Mouse (Mus musculus) B cell, adult 67 days (primary cell): ENCODE results near the gene Pafah1b3. TPM values are rescaled to one million over a fixed set of nuclear protein-coding genes. Genes with fewer than 3 reads are reported as not detected.

Experiments
- total RNA-seq, 2 experiments: library from RNA; stranded (reverse); gene quantifications; 4 replicates each; pipeline ENCODE4 v1.2.4; 2023

Pafah1b3 gene
- 10 to 100 TPM; 56.9 to 65.6 TPM for total RNA-seq

GRCm38 (mm10) chr7:25297454-25298325, at the start of gene Pafah1b3:
Gene Pafah1b3, minus strand, starts transcription at chr7:25297986.

GRCm38 (mm10) chr7:25316532-25317445, 19.0 kb upstream of the Pafah1b3 start, which contains the start of gene Megf8:
Gene Megf8, plus strand, starts transcription at chr7:25317164.

GRCm38 (mm10) chr7:25305956-25306613, 8.3 kb upstream of the Pafah1b3 start, which contains the start of gene Tmem145:
Gene Tmem145, plus strand, starts transcription at chr7:25306106.

GRCm38 (mm10) chr7:25301063-25301462, 3.3 kb upstream of the Pafah1b3 start, which contains the start of gene Prr19:
Gene Prr19, plus strand, starts transcription at chr7:25301411.

DNA sequence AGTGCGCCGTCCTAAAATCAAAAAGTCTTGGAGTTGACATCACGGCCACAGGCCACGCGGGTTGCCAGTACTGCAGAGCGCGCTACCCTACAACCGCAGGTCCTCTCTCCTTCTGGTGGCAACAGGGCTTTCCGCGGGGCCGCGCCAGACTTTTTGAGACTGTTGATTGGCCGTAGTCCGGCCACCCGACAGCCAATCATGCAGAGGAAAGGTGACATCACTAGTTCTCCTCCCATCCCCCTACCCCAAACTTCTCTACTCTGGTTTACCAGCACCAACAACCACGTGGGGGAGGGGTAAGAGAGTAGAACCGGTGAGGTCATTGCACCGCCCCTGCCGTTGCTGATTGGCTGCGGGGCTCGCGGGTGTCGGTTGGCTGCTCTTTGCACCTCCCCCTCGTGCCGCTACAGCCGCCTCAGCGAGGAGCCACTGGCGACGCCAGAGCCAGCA, 30.5 kb downstream of the Pafah1b3 start, which contains the start of gene Cic:
Gene Cic (plus strand): TSS at position 404 of the 450 bp plus-strand sequence.

DNA sequence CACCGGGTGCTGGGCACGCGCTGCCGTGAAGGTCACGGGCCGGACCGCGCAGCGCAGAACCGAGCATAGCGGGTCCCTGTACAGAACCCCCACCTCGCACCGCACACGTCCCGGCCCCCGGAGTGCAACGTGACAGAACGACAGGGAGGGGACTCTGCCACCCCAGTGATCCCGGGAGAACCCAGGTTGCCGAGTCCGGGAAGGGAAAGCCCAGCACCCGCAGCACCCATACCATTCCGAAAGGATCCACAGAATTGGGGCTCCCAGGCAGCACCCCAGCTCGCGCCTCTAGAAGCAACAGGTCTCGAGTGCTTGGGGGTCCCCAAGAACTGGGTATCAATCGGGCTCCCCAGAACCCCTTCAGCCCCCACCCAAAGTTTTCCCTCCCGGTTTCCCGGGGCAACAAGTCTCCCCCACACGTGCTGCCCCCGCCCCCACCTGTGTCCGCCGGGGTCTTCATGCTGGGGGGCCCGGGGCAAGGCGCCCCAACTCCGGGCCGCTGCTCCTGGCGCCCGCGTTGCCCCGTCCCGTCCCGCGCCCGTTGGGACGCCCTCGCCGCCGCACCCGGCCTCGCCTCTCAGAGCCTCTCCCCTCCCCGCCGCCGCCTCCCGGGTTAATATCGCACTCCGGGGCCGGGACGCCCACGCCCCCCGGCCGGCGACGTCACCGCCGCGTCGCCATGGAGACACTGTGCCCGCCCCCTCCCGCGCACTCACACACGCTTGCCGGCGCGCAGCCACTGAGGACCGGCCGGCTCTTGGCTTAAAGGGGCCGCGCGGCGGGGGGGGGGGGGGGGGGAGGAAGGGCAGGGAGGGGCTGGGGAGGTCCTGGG, 47.4 kb downstream of the Pafah1b3 start, which contains the start of gene Erf:
Gene Erf (minus strand): TSS at position 621 of the 832 bp plus-strand sequence.

Other genes starting within 250 kb of the Pafah1b3 start
- gene Grik5, start 225.6 kb downstream of the Pafah1b3 start, total RNA-seq = 1 to 10 TPM; 2.7 to 3.4 TPM
- gene Zfp574, start 225.4 kb downstream of the Pafah1b3 start, total RNA-seq = 10 to 100 TPM; 18.7 to 20.9 TPM
- gene Pou2f2, start 118.3 kb downstream of the Pafah1b3 start, total RNA-seq = 100 to 1,000 TPM; 211 to 226 TPM
- 10 to 100 TPM; 72.0 to 99.0 TPM for gene Dedd2, start 77.4 kb downstream of the Pafah1b3 start, total RNA-seq
- 10 to 100 TPM; 15.8 to 18.2 TPM for gene Zfp526, start 76.6 kb downstream of the Pafah1b3 start, total RNA-seq
- 10 to 100 TPM; 90.4 to 94.6 TPM for gene Gsk3a, start 60.1 kb downstream of the Pafah1b3 start, total RNA-seq
- 10 to 100 TPM; 19.0 to 23.4 TPM for gene Erf, start 47.2 kb downstream of the Pafah1b3 start, total RNA-seq
- gene Cic, start 30.3 kb downstream of the Pafah1b3 start, total RNA-seq = 100 to 1,000 TPM; 334 to 343 TPM
- gene Prr19, start 3.4 kb upstream of the Pafah1b3 start, total RNA-seq = under 1 TPM in 1 of 2 experiments, not detected in 1; 0.44 TPM
- gene Tmem145, start 8.1 kb upstream of the Pafah1b3 start, total RNA-seq = not detected
- 1 to 10 TPM; 1.6 to 2.5 TPM for gene Megf8, start 19.2 kb upstream of the Pafah1b3 start, total RNA-seq
- gene Cnfn, start 71.7 kb upstream of the Pafah1b3 start, total RNA-seq = not detected
- 10 to 100 TPM; 36.6 to 43.5 TPM for gene Lipe, start 100.7 kb upstream of the Pafah1b3 start, total RNA-seq
- gene Cxcl17, start 114.9 kb upstream of the Pafah1b3 start, total RNA-seq = not detected
- gene Ceacam1, start 179.6 kb upstream of the Pafah1b3 start, total RNA-seq = 10 to 100 TPM; 61.2 to 62.6 TPM
- gene Ceacam2, start 241.9 kb upstream of the Pafah1b3 start, total RNA-seq = 10 to 100 TPM; 10.9 to 13.3 TPM